Mouse (Mus musculus) lung, adult 2 months (tissue): Measurements from ENCODE around the gene Pik3r5.

Experiments used
- CTCF ChIP-seq: fragments of 200-500 bp; IDR thresholded peaks from 2 replicates; pipeline ENCODE4 v1.5.1; 2011; ENCODE audit warnings: mild to moderate bottlenecking, low read length, control low read depth; ENCODE audit not compliant: insufficient read depth
- POLR2A ChIP-seq: fragments of 200-500 bp; IDR thresholded peaks from 2 replicates; pipeline ENCODE4 v1.6.1; 2011; ENCODE audit warnings: low read depth, mild to moderate bottlenecking, control low read depth, low read length, borderline replicate concordance; ENCODE audit errors: extremely low read depth

DNA sequence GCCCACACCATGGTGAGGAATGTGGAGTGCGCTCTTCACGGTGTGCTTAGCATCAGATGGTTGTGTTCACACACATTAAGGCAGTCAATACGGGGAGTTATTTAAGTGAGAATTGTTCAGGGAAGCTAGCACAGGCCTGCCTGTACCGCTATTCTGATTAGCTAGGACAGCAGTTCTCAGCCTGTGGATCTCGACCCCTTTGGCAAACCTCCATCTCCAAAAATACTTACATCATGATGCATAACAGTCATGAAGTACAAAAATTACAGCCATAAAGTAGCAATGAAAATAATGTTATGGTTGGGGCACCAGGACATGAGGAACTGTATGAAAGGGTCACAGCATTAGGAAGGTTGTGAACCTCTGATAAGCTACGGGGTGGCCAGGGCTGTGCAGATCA, 45.7 kb downstream of the Pik3r5 start:
- no peak for TF ChIP-seq CTCF
- no peak for TF ChIP-seq POLR2A
